Mouse (Mus musculus): ENCODE results near the gene Hexb.

DNA sequence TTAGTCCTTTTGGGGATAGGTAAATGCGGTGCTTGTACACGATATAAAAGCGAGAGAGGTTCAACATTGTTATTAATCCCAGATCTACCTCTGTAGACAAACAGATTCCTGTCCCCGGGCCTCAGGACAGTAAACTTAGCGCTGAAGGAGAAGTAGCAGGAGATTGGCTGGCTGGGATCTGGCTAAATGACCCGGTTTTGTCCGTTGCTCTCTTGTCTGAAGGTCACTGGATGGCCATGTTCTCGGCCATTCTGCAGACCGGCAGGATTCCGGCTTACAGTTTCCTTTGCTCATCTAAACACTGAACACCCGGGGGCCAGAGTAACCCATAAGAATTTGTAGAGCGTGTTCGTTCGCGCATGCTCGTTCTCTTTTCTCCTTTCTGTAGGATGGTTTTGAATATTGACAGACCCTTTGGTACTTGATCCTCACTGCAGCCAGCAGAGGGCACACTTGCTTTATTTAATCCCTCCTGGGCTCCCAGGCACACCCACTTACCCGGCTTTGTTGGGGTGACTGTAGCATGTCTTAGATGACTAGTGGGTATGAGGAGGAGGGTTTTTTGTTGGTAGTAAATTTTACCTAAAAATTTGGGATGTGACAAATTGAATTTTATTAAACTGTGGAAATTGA, 36.7 kb upstream of the Hexb start:
- TF ChIP-seq POLR2A (IDR thresholded peaks at IDR 0.05; ENCODE audit: borderline replicate concordance, control insufficient read depth, low read depth, low read length) (no peak), CTCF (IDR thresholded peaks at IDR 0.05; ENCODE audit: control insufficient read depth, insufficient read depth, low read length) (peak; percentile 70)

All from bone marrow, adult 2 months (tissue).